Mouse (Mus musculus) kidney, embryonic 15.5 days (tissue): ENCODE measurements around the gene Serinc5. TPM values are rescaled to one million over a fixed set of nuclear protein-coding genes. Genes with fewer than 3 reads are reported as not detected.
A peak's percentile ranks its signal among the peaks of the same experiment; 100 is the strongest.
"Not testable (repeated sequence)": the region's sequence is repeated elsewhere in the genome, so short reads cannot be mapped to it uniquely, and the experiment has no call there.

Source experiments
- ATAC-seq: fragments of 200-750 bp; cut with Nextera tagmentation; replicated peaks from 2 replicates; pipeline ENCODE4 v1.8.0; 2017; ENCODE audit warnings: moderate TSS enrichment; ENCODE audit not compliant: low FRiP score
- H3K27ac ChIP-seq: fragments of 300-500 bp; sonication (generic); 2 replicates; pipeline ENCODE4 v1.5.1; 2015; ENCODE audit warnings: mild to moderate bottlenecking, inconsistent platforms
- H3K27me3 ChIP-seq: fragments of 300-500 bp; sonication (generic); 2 replicates; pipeline ENCODE4 v1.6.1; 2015; ENCODE audit warnings: inconsistent platforms
- H3K36me3 ChIP-seq: fragments of 300-500 bp; sonication (generic); 2 replicates; pipeline ENCODE4 v1.6.1; 2015; ENCODE audit warnings: inconsistent platforms
- H3K4me1 ChIP-seq: fragments of 300-500 bp; sonication (generic); 2 replicates; pipeline ENCODE4 v1.6.1; 2015; ENCODE audit warnings: inconsistent platforms
- H3K4me2 ChIP-seq: fragments of 300-500 bp; sonication (generic); 2 replicates; pipeline ENCODE4 v1.6.1; 2015; ENCODE audit warnings: moderate library complexity, mild to moderate bottlenecking, inconsistent platforms
- H3K4me3 ChIP-seq: fragments of 300-500 bp; sonication (generic); replicated peaks from 2 replicates; pipeline ENCODE4 v1.5.1; 2015; ENCODE audit warnings: mild to moderate bottlenecking, inconsistent platforms
- H3K9ac ChIP-seq: fragments of 300-500 bp; sonication (generic); 2 replicates; pipeline ENCODE4 v1.6.1; 2015; ENCODE audit warnings: mild to moderate bottlenecking, inconsistent platforms
- H3K9me3 ChIP-seq: fragments of 300-500 bp; sonication (generic); replicated peaks from 2 replicates; pipeline ENCODE4 v1.6.1; 2016; ENCODE audit warnings: inconsistent platforms
- WGBS: fragments of 180-500 bp; shearing (Covaris S2); methylation state at CpG from one replicate; pipeline ENCODE4 v1.1.7; 2015; ENCODE audit warnings: mixed read lengths; 5-methylcytosine and 5-hydroxymethylcytosine counted together
- polyA plus RNA-seq: library from polyadenylated mRNA; unstranded; fragments of >200 nt; fragmentation: Nextera tagmentation; extraction: Ambion mirVana; gene quantifications from 2 replicates; pipeline ENCODE4 v1.2.1, GENCODE M21; 2015

Gene Serinc5
- polyA plus RNA-seq, 1 experiment from 2014 or later = 16.5 TPM

GRCm38 (mm10) chr13:92675897-92676584, 65.2 kb downstream of the Serinc5 start:
- 41% methylated on average over 11 of the region's 11 CpGs for WGBS

GRCm38 (mm10) chr13:92677656-92678055, 66.8 kb downstream of the Serinc5 start:
- Histone ChIP-seq H3K4me2 (no peak overlapping the region), H3K9me3 (no peaks in the 10 kb centered on the region)
- 0 out of 2 replicates have a peak, but pooled peaks have one; percentile 15 for ATAC-seq

More at GRCm38 (mm10) chr13:92675897-92676584, 65.2 kb downstream of the Serinc5 start:
- Histone ChIP-seq H3K4me1 (peaks cover 35% of the 10 kb centered on the region), H3K9ac (no peak overlapping the region), H3K27me3 (no peaks in the 10 kb centered on the region), H3K27ac (peak overlapping the region; percentile 33; the same call in 1 of the 2 replicates), H3K4me3 (no peak overlapping the region), H3K9me3 (no peaks in the 10 kb centered on the region), H3K4me2 (no peak overlapping the region), H3K36me3 (no peaks in the 10 kb centered on the region)
- ATAC-seq = peak; percentile 69

GRCm38 (mm10) chr13:92679661-92680060, 68.8 kb downstream of the Serinc5 start:
- Histone ChIP-seq H3K27me3 (no peaks in the 10 kb centered on the region), H3K4me2 (no peak overlapping the region), H3K9me3 (no peaks in the 10 kb centered on the region), H3K27ac (no peak overlapping the region), H3K36me3 (no peaks in the 10 kb centered on the region), H3K4me3 (no peak overlapping the region), H3K4me1 (peaks cover 32% of the 10 kb centered on the region), H3K9ac (no peak overlapping the region)
- 85% methylated on average over 7 of the region's 7 CpGs for WGBS
- no peak for ATAC-seq

More at GRCm38 (mm10) chr13:92677656-92678055, 66.8 kb downstream of the Serinc5 start:
- 44% methylated on average over 4 of the region's 4 CpGs for WGBS
- Histone ChIP-seq H3K4me3 (no peak overlapping the region), H3K27ac (no peak overlapping the region), H3K4me1 (peaks cover 35% of the 10 kb centered on the region), H3K27me3 (no peaks in the 10 kb centered on the region), H3K36me3 (no peaks in the 10 kb centered on the region), H3K9ac (no peak overlapping the region)

GRCm38 (mm10) chr13:92681541-92681940, 70.7 kb downstream of the Serinc5 start:
- no peak overlapping the region for H3K9ac ChIP-seq

GRCm38 (mm10) chr13:92682833-92683232, 71.9 kb downstream of the Serinc5 start:
- H3K4me1 ChIP-seq = peaks cover 5% of the 10 kb centered on the region; the same call in 1 of the 2 replicates
- H3K36me3 ChIP-seq = peaks cover 17% of the 10 kb centered on the region
- WGBS = 29% methylated on average over 6 of the region's 6 CpGs
- no peak overlapping the region for H3K4me3 ChIP-seq
- H3K27me3 ChIP-seq = no peaks in the 10 kb centered on the region
- no peak overlapping the region for H3K27ac ChIP-seq
- H3K9me3 ChIP-seq = no peaks in the 10 kb centered on the region
- no peak overlapping the region for H3K9ac ChIP-seq
- no peak overlapping the region for H3K4me2 ChIP-seq
- no peak for ATAC-seq

More at GRCm38 (mm10) chr13:92681541-92681940, 70.7 kb downstream of the Serinc5 start:
- Histone ChIP-seq H3K4me1 (peaks cover 14% of the 10 kb centered on the region), H3K4me2 (no peak overlapping the region), H3K9me3 (no peaks in the 10 kb centered on the region), H3K27me3 (no peaks in the 10 kb centered on the region), H3K4me3 (no peak overlapping the region), H3K27ac (no peak overlapping the region), H3K36me3 (peaks cover 11% of the 10 kb centered on the region; the same call in 1 of the 2 replicates)
- WGBS = 86% methylated on average over 2 of the region's 2 CpGs
- ATAC-seq = no peak

- H3K4me3 ChIP-seq = no peak overlapping the region
- H3K9me3 ChIP-seq = no peaks in the 10 kb centered on the region
- 0 out of 2 replicates have a peak, but pooled peaks cover 5% of the 10 kb centered on the region for H3K4me1 ChIP-seq
- WGBS = 59% methylated on average over 4 of the region's 4 CpGs
- H3K27ac ChIP-seq = no peak overlapping the region
- peaks cover 21% of the 10 kb centered on the region for H3K36me3 ChIP-seq
- H3K4me2 ChIP-seq = no peak overlapping the region
- no peaks in the 10 kb centered on the region for H3K27me3 ChIP-seq
- H3K9ac ChIP-seq = no peak overlapping the region
- ATAC-seq = no peak
Observed at GRCm38 (mm10) chr13:92683464-92683863, 72.6 kb downstream of the Serinc5 start.

- ATAC-seq = no peak
Observed at GRCm38 (mm10) chr13:92684310-92684709, 73.4 kb downstream of the Serinc5 start.

GRCm38 (mm10) chr13:92685273-92685672, 74.4 kb downstream of the Serinc5 start:
- Histone ChIP-seq H3K9me3 (no peaks in the 10 kb centered on the region), H3K27me3 (no peaks in the 10 kb centered on the region), H3K9ac (no peak overlapping the region), H3K4me3 (no peak overlapping the region), H3K4me1 (0 out of 2 replicates have a peak, but pooled peaks cover 2% of the 10 kb centered on the region), H3K4me2 (no peak overlapping the region), H3K36me3 (peaks cover 29% of the 10 kb centered on the region), H3K27ac (no peak overlapping the region)
- ATAC-seq = 0 out of 2 replicates have a peak, but pooled peaks have one; percentile 33
- WGBS = 87% methylated on average over 4 of the region's 4 CpGs

More at GRCm38 (mm10) chr13:92684310-92684709, 73.4 kb downstream of the Serinc5 start:
- Histone ChIP-seq H3K36me3 (peaks cover 29% of the 10 kb centered on the region), H3K4me1 (0 out of 2 replicates have a peak, but pooled peaks cover 2% of the 10 kb centered on the region), H3K4me3 (no peak overlapping the region), H3K9me3 (no peaks in the 10 kb centered on the region), H3K27me3 (no peaks in the 10 kb centered on the region), H3K27ac (no peak overlapping the region), H3K9ac (no peak overlapping the region), H3K4me2 (no peak overlapping the region)
- 77% methylated on average over 4 of the region's 4 CpGs for WGBS

GRCm38 (mm10) chr13:92687151-92687550, 76.3 kb downstream of the Serinc5 start:
- H3K9ac ChIP-seq, H3K9me3 ChIP-seq, H3K27me3 ChIP-seq, H3K4me3 ChIP-seq, H3K4me1 ChIP-seq, H3K4me2 ChIP-seq, H3K27ac ChIP-seq, ATAC-seq: not testable (repeated sequence)
- WGBS = 89% methylated on average over 1 of the region's 1 CpGs
- H3K36me3 ChIP-seq = peaks cover 41% of the 10 kb centered on the region

GRCm38 (mm10) chr13:92689061-92689460, 78.2 kb downstream of the Serinc5 start:
- no peaks in the 10 kb centered on the region for H3K27me3 ChIP-seq
- 84% methylated on average over 2 of the region's 2 CpGs for WGBS
- no peaks in the 10 kb centered on the region for H3K9me3 ChIP-seq
- H3K27ac ChIP-seq = no peak overlapping the region
- H3K36me3 ChIP-seq = peaks cover 45% of the 10 kb centered on the region
- ATAC-seq = no peak
- H3K4me2 ChIP-seq = no peak overlapping the region
- no peak overlapping the region for H3K9ac ChIP-seq
- no peaks in the 10 kb centered on the region for H3K4me1 ChIP-seq
- no peak overlapping the region for H3K4me3 ChIP-seq

- H3K9me3 ChIP-seq = no peaks in the 10 kb centered on the region
- peaks cover 22% of the 10 kb centered on the region for H3K36me3 ChIP-seq
- H3K9ac ChIP-seq = no peak overlapping the region
- H3K4me2 ChIP-seq = no peak overlapping the region
- H3K4me3 ChIP-seq = no peak overlapping the region
- H3K4me1 ChIP-seq = no peaks in the 10 kb centered on the region
- no peak for ATAC-seq
- WGBS = 76% methylated on average over 10 of the region's 10 CpGs
- no peaks in the 10 kb centered on the region for H3K27me3 ChIP-seq
- no peak overlapping the region for H3K27ac ChIP-seq
Observed at GRCm38 (mm10) chr13:92693866-92694550, 83.1 kb downstream of the Serinc5 start.

- Histone ChIP-seq H3K4me3 (no peak overlapping the region), H3K9me3 (no peaks in the 10 kb centered on the region), H3K27me3 (no peaks in the 10 kb centered on the region), H3K36me3 (peaks cover 14% of the 10 kb centered on the region), H3K4me1 (no peaks in the 10 kb centered on the region), H3K9ac (no peak overlapping the region), H3K27ac (no peak overlapping the region), H3K4me2 (no peak overlapping the region)
- ATAC-seq = no peak
- WGBS = 33% methylated on average over 5 of the region's 5 CpGs
Observed at GRCm38 (mm10) chr13:92696491-92696939, 85.6 kb downstream of the Serinc5 start.
